Mouse (Mus musculus) skeletal muscle tissue, adult 2 months (tissue): ENCODE results near the gene Tent4a.
A peak's percentile ranks its signal among the peaks of the same experiment; 100 is the strongest.

Source experiments
- DNase-seq: peaks from one replicate; pipeline ENCODE4 v3.0.0-alpha.2; 2012; ENCODE audit warnings: low read depth, low spot score

Tent4a gene

DNA sequence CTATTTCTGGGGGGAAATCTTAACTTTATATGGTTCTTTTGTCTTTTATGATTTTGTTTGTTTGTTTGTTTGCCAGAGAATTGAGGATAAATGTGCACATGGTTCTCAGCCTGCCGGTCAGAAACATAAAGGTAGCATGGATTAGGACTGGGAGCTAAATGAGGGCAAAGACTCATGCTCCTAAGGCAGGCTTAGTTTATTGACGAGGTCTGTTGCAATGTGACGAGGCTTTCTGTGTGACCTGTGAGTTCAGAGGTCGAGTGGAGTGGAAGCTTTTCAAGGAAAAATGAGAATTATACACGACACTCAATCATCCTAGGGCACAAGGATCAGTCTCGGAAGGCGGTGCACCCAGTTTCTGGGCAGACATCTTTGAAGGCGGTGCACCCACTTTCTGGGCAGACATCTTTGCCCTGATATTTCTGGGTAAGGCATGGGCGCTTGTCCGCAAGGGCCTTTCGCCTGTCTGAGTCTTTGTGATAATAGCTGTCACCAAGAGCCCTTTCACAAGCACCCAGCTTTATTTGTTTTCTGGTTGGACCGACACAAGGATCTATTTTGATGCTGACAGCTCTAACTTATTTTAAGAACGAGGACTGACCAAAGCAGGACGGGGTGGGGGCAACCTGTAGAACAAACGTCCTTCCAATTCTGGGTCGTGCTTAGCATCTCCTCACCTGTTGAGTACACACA, 13.2 kb upstream of the Tent4a start:
- DNase-seq: no peak

DNA sequence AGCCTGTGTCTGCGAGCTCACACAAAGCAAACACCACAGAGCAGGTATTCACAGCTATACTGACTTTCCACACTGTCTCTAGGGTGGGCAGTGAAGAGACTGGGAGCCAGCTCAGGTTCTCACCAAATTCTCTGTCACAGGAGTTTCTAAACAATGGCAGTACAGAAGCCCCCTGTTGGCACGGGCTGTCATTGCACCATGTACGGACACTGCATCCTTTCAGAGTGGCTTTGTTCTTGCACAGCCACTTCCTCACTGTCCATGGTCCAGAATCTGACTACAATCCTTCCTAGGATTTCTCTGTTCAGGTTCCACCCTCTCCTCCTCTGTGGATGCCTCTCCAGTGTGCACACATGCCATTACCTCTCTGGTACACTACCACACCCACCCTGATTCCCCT, 10.6 kb upstream of the Tent4a start:
- DNase-seq: no peak

DNA sequence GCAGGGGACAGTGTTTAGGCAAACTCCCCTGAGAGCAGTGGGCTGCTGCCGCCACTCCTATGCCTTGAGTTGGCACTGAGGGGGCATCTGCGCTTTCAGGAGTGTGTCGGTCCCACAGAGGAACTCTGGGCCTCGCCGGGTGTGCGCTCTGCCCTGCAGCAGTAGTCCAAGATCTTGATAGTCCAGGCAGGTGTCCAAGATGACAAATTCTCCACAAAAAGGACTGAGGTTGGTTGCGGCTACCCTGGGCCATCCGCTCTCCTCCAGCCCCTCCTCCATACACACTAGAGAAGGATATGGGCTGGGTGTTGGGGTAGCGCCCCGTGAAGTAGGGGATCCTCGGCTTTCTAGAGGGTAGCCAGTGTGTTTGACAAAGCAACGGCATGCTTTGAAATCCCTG, 9.2 kb upstream of the Tent4a start:
- no peak for DNase-seq

DNA sequence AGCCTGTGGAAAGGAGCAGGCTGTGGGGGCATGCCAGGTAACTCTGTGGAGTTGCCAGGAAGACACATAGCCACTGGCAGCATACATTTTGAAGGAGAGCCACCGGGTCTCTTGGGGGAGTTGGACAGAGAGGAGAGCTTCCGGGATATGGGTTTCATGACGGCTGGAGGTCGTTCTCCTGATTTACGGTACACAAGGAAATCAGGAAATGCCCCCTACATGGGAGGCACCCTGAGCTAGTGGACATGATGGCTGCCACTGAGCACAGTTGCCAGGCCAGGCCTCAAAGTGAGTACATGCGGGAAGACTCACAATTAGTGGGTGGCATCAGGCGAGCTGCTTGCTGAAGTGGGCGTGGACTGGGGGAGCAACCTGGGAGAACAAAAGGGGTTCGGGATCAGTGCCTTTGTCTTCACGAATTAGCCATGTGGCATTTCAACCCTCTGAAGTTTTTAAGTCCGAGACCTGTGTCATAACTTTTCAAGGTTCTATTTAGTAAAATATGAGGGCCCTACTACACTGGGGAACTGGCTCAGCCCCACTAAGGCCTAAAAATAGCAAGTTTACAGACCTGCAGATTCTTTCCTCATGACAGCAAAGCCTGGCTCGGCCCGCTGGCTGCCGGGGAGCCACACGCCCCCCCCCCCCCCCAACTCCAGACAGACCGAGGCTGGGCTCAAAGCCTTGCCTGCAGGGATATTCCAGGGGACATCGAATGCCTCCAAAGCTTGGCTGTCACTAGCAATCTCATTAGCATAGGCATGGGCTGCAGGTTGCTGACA, 8.3 kb upstream of the Tent4a start:
- peak; percentile 66 for DNase-seq

DNA sequence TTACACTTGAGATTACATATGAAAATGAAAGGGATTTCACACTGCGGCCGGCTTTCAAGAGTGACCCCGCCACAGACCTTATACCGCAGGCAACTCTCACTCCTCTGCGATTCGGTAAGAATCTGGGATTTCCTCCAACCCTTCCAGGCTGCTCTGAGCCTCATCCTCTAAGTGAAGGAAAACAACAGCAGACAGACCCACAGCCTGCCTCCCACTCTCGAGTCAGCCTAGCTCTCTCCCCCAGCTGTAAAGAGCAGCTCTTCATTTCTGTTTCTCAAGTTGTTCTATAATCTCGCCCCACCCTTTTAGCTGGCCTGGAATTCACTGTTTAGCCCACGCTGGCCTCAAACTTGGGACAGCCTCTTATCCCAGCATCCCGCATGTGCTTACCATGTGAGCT, 7.4 kb upstream of the Tent4a start:
- no peak for DNase-seq

DNA sequence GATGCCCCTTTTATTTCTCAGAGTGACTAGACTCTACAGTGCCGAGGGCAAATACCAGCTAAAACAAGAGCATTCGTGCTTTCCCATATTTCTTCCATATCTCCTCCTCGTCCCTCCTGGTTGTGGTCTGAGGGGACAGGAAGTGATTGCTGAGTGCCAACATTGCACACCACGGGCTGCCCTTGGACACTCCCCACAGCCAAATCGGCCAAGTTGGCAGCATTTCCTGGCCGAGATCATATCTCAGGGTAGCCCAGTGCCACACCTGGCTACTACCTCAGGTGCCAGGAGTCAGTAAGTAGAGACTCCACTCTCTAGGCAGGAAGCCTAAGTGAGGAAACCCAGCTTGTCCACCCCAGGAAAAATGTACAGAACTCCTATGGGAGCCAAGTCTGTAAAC, 6.8 kb upstream of the Tent4a start:
- DNase-seq: no peak

DNA sequence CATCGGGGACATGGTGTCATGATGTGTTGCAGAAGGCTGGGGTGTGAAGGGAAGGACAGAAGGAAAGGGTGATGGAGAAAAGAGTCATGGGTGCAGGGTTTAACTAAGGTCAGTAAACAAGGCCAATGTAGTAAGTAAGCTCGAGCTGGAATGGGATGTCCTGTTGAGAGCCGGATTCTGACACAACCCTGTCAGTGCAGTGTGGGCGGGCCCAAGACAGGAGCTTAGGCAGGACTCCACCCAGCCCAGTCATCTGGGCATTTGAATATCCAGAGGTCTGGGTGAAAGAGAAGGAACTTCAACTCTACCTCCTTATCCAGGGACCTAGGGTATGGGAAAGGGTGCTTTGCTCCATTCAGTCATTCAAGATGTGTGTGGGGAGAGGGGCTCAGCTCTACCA, 3.9 kb upstream of the Tent4a start:
- no peak for DNase-seq

DNA sequence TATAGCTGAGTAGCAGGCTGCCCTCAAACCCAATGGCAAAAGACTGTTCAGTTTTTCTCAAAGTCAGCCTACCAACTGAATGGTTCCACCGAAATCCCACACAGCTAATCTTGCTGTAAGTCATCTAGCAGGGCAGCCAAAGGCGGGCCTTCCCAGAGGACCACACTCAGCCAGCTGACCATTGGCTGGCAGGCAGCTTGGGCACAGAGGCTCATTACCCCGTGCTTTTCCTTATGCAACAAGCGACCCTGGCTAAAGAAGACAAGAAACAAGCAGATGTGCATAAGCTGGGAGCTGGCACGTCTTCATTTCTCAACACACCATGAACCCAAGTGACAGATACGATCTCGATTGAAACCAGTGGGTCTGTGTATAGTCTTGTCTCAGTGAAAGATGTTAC, 2.9 kb upstream of the Tent4a start:
- DNase-seq: no peak

DNA sequence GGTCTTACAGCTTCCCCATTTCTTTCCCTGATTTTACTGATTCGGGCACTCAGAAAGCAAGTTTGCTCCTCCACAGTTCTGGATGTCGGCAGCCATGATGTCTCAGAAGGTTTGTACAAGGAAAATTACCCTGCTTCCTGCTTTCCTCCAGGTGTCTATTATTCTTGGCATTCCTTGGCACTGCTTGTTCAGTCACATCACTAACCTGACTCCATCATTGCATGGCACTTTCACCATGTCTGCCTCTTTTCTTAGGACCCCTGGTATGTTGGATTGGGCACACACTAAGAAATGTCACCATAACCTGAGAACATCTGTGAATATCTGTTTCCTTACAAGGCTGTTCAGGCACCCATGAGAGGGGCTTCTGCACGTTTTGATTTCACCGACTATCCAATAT, 1.6 kb upstream of the Tent4a start:
- no peak for DNase-seq

DNA sequence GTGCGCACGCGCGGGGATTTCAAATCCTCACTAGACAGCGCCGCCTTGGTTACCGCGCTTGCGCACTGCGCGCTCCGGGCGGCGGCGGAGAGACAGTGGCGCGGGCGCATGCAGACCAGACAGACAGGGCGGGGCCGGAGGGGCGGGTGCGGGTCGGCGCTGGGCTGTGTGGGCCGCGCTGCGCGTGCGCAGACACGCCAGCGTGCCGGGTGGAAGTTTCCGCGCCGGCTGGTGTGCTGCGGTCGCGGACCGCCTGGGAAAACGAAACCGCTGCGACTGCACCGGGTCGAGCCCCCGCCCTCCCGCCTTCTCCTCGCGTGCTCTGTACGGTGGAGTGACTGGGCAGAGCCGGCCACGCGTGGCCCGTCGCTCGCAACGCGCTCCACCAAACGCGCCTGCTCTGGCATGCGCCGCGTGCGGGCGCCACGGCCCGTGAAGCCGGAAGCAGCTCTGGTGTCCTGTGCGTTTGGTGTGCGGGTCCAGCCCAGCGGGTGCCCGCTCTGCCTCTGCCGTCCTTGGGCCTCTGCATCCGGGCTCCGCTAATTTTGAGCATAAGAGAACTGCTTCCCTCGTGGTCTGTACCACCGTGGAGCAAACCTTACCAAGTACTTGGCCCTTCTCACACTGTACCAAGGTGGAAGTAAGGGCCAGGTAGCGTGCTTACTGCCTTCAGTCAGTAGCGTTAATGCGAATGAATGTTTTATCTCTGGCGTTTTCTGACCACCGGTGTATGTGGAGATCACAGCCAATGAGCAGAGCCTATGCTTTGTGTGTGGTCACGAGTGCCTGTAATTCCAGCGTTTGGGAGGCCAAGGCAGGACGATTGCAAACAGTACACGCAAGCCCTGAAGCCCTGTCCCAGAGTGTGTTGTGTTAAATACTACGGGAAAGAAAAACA, 486 bp upstream of the Tent4a start:
- DNase-seq: peak; percentile 99

DNA sequence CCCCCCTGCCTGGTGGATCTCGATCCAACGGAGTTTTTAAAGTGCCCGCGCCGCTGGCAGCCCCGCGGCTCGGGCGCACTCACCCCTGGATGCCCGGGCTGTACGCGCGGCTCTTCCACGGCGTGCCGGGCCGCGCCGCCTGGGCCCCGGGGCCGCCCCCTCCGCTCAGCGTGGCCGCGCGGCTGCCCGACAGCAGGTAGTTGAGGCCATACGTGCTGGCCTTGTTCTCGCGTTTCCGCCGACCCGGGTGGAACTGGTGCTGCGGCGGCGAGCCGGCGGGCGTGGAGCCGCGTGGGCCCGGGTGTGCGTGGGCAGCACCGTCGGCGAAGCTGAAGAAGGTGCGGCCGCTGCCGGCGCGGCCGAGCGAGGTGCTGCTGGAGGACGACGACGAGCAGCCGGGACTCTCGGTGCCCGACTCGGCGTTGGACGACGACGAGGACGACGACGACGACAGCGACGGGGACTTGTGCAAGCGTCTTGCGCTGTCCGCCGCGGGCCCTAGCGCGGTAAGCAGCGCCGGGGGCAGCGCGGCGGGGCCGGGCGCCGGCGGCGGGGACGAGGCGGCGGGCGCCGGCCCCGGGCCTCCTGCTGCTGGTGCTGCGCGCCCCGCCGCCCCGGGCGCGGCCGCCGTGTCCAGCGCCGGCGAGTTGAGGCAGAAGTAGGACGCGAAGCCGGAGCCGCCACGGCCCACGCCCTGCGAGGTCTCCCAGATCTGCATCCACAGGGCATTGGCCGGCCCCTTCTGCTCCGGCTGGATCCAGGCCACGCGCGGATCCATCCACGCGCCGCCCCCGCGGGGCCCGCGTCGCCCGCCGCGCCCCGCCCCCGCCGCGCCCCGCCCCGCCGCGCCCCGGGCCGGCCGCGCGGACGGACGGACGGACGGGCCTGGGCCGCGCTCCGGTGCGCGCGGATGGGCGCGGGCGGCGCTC, 748 bp downstream of the Tent4a start, which contains the start of gene Nsun2:
TSS of gene Nsun2 (plus strand) at position 342 of the 929 bp plus-strand sequence.
- DNase-seq: no peak

DNA sequence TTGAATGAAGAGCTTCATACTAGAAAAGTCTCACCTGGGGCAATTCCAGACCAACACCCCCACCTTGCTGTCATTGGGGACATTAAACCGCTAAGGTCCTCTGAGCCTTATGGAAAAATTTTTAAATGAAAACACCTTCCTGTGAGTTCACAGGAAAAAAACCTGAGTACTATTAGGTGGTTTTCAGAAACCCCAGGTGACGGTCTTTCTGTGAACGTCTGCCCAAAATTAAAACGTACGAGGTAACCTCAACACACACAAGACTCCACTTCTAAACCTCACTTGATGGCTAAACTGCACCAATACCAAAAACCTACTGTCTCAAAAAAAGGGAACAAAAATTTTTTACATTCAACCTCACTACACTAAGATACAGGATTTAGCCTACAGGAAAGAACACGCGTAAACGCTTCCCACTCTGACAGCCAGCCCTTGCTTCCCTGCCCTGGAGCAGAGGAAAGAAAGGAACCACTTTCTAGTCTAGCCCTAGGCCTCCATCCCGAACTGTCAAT, 1.5 kb downstream of the Tent4a start:
- no peak for DNase-seq

DNA sequence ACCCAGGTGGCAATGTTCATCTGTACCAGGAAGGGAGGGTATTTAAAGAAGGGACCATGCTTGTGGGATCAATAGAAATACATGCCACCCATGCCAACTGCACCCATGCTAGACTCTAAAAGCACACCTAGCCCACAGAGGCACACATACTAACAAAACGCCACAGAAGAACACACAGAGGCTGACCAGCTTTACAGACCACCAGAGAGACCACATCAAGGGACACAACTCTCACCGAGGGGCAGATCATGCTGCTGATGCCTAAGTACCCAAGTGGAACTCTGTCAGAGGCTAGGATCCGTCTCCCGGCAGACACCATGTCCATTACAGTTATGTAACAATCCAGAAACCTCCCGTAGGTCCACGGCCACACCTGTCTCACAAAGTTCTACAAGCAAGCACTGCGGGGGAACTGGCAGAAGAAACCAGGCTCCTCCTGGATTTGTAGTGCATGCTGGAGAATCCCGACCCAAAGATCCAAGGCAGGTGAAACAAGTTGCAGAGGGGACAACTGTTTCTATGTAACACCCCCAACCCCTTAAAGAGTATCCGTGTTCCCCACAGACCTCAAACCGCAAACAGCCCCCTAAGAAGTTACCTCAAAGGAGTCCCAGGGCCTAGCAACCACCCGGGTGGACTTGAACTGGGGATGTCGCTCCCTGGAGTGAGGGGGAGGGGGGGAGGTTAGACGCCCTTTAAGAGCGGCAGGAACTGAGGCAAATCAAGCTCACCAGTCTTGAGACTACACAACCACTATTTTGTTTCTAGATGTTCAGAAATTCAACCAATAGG, 2.1 kb downstream of the Tent4a start:
- no peak for DNase-seq

DNA sequence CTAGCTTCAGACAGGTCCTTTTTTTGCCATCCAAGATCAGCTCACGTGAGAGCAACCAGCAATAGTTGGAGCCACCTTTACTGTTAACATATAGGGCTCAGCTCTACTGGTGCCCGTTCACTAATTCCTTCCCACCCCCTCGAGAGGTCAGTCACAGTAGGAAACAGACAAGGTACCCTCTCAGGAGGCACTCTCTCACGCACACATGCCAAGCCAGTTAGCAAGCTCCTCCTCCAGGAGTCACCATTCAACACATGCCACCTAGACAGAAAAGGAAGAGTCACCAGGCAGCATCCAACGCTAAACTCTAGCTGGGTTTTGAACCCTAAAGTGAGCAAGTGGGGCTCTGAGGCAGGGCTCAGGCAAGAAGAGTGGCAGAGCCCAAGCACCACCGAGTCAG, 3.0 kb downstream of the Tent4a start:
- no peak for DNase-seq

DNA sequence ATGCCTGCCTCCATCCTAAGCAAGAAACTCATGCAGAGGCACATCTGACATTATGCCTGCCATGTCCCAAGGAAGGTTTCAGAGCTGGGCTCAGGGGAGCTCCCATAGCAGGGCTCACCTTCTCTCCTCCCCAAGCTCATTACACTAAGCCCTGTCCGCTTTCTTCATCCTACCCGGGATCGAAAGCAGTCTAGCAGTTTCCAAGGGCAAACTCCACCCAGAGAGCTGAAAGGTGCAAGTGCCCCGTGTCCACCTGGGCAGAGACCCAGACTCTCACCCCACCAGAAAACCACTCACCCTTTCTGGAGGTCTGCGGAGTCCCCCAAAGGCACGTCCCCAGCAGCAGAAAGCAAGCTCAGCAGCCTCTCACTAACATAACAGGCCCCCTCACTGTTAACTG, 3.5 kb downstream of the Tent4a start:
- DNase-seq: no peak

DNA sequence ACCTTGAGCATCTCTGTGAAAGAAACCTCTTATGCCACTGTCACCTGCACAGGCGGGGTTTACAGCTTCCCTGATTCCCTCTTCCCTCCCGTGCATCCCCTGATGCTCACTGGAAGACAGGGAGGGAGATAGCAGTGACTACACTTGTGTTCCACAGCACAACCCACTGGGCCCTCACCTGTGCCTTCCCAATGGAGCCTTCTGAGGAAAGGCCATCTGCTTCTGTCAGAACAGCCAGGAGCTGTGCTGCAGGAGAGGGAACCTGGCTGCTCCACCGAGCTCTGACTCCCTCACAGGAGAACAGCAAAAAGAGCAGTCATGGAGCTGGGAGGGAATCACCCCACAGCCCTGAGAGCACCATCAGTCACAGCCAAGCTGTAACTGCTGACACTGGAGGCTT, 4.3 kb downstream of the Tent4a start:
- DNase-seq: no peak

DNA sequence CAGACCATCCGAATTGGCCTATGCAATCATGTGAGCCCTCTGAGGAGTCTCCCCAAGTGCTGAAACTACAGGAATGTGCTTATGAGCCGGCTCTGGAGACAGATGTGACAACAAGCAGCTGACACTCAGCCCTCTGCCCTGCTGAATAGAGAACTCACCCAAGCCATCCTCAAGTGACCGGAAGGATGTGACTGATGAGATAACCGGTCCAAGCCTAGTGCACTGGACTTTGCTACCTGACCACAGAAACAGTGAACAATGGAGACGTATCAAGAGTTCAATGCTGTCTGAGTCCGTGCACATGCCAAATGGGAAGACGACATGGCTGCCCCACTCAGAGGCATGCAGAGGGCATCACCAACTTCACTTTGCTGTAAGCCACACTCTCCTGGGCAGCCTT, 5.9 kb downstream of the Tent4a start:
- no peak for DNase-seq

DNA sequence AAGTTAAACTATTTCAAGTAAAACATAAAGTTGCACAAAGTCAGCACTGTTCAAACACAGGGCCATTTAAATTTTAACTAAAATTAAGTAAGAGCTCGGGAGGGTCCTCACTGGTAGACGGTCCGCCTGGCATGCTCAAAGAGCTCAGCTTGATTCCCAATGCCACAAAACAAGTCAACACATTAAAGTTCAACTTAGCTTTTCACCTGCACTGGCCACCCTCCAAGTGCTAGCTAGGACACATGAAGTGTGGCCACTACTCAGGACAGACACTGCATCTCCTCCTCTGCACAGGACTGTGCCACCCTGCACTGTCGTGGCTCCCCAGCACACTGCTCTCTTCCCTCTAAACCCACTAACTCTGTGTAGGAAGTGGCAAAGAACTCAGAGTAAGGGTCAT, 8.6 kb downstream of the Tent4a start:
- no peak for DNase-seq

DNA sequence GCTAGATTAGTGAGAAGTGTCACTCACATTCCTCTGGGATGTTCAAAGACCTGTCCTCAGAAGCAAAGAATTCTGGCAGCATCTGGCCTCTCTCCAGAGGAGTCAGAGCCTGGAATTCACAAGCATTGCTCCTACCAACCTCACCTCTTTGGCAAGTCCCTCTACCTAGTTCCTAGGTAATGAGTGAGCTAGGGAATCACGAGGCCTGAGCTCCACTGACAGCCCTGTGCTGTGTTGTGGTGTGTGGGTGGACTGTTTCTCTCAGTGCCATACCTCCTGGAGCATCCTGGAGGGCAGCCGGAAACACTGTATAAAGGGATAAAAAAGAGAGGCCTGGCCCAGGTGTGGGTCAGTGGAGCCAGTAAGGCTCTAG, 10.3 kb downstream of the Tent4a start:
- DNase-seq: no peak

DNA sequence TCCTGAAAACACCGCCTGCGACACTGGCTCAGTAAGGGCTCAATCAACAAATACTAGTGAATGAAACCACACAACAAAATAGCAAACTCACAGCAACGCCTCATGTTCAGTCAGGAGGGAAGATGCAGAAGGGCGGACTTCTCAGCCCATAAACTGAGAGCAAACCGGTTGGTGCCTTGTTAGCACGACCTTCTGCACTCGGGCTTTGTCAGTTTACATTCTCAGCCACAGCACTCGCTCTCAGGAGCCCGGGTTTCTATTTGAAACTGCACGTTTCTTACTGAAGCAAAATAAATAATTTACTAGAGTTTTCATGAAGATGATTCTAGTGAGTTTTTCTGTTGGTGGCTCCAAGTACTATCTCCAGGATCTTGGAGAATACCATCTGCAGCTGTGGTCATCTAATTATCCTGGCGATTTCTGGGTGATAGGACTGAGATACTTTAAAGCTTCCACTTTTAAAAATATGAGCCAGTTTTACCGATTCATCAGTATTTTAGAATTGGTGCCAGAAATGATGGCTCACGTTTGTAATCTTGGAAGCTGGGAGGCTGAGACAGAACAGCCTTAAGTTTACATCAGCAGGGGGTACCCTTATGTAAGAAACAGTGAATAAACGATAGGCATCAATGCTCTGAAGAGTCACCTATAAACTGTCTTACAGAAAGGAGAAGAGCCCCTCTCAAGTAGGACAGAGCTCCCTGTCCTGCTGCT, 10.8 kb downstream of the Tent4a start:
- DNase-seq: no peak
